Mouse (Mus musculus) cerebellum, adult 9-10 months (tissue): ENCODE data around the gene B3galnt1.

Source experiments
- DNase-seq: peaks from one replicate; pipeline ENCODE4 v3.0.0; 2022

B3galnt1 gene

DNA sequence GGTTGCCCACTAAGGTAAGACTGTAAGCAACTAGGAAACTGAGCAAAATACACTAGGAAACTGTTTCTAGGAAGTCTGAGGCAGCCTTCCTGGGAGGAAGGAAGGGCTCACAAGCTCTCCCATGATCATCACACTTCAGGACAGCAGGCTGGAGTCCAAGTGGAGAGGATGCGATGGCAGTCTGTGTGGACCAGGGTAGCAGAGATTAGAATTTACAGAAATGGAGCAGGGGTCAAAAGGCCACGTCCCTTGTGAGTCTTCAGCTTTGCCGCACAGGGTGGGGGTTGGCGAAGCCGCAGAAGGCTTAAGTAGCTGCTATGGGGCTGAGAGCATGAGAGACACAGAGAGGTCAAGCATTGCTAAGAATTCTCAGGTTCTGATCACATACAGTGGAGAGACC, 37.1 kb downstream of the B3galnt1 start:
- DNase-seq = no peak

DNA sequence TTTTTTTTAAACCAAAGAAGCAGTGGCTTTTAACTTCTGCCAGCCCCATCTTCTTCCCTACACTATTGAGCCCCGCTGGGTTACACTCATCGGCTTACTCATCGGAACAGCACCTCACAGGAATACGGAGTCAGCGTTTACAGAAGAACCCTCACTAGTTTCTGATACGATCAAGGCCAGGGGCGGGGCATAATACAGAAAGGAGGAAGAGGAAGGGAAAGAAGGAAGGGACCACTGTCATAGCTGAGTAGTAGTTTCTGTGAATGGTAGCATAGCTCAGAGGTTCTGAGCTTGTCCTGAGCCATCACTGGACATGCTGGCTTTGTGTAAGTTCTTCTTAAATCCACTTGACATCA, 38.8 kb downstream of the B3galnt1 start:
- no peak for DNase-seq

DNA sequence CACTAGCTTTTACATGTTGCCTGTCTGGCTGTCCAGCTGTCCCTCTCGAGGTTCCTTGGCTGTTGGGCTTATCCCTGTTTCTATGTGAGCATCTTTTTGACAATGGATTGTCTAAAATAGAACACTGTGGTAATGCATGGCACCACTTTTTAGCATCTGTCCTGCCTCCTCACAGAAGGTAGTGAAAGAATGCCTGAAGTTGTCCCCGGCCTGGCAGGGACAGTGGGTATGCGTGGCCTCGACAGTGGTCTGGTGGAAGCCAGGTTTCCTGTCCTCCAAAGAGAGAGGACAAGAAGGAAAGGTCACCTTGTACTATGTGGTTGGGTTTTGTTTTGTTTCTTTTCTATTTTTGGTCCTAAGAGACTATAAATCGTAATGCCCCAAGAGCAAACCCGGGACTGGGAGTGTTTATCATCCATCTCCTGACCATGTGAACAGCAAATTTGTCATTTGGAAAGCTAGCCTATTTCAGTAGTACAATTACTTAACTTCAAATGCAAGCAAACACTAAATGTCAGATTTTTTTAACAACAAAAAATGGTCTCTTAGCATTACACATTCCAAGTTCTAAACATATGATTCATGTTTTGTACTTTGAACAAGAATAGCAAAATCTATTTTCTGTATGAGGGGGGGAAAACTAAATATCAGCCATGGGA, 39.3 kb downstream of the B3galnt1 start:
- no peak for DNase-seq

DNA sequence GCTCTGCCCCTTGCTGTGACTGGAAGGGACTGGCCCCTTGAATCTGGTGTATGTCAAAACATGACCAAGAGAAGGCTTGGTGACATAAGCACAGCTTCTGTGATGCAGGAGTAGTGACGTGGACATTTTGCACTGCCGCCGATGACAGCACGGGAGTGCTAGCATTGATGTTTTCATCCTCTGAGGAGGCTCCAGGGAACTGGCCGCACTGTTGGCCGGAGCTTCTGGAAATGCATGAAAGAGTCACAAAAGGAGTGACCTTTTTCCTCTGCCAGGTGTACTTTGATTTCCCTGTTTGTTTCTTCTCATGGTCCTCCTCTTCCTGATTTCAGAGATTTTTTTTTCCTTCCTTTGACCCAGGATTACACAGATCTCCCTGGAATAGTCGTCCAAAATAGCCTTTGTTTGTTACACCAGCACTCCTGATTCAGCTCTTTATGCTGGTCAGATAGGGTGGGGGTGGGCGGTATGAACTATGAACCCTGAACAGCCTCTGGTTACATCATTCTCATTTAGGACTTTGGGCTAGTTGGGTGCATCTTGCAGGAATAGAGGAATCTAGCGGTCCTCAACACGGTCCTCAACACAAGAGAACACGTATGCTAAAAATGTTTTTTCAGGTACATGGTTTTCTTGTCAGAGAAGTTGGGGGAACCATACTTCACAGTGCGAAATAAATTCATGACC, 42.5 kb downstream of the B3galnt1 start:
- no peak for DNase-seq

DNA sequence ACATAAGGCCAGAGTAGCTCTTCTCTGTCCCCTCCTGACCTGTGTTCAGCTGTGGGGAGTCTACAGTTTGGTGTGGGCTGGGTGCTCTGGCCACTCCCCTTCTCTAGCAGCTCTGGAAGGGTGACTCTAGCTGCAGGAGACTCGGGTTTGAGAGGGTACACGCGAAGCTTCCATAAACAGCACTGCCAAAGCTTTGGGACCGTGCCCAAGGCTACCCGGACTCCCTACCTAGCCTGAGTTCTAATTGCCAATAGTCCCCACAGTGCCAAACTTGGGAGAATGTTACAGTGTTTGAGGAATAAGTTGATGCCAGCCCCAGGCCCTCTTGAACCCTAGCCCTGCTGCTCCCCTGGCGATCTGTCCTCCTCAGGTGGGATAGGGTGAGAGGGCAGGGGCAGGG, 43.2 kb downstream of the B3galnt1 start:
- peak; percentile 48 for DNase-seq

DNA sequence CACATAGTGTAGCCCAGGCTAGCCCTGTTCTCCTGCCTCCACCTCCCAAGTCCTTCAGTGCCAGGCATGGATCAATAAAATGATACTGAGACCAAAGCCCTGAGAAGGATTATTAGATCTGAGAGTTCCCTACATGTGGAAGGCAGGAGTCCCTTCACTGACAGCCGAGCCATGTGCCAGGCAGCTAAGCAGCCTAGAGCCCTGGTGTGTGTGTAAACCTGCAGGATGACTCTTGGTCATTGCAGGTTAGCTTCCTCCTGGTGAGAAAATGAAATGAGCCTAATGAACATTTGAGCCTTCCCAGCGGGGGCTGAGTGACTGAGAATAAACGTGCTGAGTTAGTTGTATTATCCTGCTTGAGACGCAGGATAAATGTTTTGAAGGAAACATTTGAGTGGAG, 49.2 kb downstream of the B3galnt1 start:
- DNase-seq = peak; percentile 48

DNA sequence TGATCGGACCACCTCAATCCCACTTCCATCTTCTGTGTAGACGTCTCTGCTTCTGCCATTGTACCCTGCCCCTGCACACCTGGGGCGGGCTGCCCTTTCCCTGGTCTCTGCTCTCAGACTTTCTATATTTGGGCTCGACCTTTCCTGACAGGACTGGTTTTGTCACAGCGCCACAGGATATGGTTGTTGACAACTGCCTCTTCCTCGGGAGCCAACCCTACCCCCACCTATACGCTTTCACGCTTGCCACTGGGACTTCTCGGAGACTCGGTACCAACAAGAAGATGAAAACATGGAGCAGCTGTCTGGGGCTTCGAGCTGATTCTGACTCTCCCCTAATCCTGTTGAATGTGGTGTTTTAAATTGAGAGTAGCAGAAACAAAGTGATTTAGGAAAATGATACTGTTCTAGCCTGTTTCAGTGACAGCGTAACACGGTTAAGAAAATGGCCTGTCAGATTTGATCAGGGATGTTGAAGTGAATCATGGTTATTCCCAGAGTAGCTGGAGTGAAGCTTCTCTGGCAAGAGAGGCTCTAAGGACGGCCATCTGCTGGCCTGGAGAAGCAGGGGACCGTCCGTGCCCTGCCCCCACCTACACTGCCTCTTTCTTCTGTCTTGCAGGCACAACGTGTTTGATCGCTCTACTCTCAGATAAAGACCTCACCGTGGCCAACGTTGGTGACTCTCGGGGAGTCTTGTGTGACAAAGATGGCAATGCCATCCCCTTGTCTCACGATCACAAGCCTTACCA, 49.9 kb downstream of the B3galnt1 start:
- DNase-seq = peak; percentile 55

DNA sequence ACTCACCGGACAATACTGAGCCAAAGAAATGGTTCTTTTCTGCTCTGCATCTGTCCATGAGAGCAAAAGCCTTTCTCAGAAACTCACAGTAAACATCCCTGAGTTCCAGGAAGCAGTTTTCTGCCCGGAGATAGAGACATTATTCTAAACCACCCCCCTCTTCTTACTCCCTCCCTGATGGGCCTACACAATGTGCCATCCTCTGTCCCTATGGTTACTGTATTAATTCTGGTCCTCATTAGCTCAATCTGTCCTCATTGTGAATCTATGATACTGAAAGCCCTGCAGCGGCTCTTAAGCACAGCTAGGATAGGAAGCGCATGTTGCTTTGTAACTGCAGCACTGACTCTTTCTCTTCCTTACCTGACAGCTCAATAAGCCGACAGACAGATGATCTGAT, 53.7 kb downstream of the B3galnt1 start:
- no peak for DNase-seq

DNA sequence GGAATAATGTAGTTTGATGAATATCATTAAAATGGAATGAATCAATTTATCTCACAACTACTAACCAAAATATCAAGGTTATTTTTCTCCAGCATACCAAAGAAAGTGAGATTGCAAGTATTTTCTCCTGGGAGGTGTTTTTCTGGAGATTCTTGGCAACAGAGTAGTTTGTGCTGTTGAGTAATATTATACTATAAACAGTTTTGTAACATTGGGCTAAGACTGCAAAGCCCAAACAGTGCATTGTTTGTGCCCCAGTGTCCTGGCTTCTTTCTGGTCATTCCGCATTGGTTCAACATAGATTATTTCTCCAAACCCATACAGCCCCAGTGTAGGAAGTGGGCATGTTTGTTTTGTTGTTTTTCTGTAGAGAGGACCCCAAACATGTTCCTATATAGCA, 55.0 kb downstream of the B3galnt1 start:
- DNase-seq = no peak

DNA sequence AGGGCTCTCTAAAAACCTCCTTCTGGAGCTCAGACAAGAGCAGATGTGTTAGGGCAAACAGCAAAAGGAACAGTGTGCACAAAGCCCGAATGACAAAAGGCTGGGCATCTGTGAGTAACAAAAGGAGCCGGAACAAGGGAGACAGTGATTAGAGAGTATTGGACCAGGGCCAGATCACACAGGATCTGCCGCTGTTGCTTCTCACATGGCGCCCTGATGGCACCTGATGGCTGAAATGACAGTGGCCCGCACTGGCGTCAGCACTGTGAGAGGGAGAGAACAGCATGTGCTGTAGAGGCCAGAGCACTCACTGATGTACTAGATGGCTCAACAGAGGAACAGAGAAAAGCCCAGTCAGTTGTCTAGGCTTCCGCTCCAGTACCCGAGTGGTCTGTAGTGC, 55.8 kb downstream of the B3galnt1 start:
- DNase-seq = peak; percentile 80

DNA sequence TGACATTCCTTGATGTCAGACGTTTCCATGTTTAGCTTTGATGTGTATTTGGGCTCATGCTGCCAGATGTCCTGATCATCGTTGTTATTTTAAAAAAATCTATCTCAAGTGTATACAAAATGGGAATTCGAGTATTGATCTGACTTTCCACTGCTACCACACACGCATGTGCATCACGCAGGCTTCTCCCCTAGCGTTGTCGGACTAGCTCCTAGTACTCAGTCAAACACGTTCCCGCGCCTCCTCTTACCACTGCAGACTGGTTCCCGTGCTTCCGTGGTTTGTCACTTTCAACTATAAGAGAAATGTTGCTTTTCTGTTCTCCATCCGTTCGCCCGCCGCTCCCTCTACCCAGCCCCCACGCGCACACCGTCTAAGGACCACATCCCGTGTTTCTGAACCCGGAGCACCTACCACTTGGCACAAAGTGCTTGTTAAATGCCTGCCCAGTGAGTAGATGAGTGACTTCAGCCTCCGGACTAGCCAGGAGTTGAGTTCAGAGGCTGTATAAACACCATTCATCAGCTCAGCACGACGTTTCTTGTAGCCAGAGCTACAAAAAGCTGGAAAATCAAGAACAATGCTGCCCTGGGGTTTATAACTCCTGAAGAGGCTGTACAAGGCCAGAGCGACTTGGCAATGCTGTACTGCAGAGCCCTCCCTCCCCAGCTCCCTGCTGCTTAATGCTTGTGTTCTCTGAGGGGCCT, 62.7 kb downstream of the B3galnt1 start:
- no peak for DNase-seq

DNA sequence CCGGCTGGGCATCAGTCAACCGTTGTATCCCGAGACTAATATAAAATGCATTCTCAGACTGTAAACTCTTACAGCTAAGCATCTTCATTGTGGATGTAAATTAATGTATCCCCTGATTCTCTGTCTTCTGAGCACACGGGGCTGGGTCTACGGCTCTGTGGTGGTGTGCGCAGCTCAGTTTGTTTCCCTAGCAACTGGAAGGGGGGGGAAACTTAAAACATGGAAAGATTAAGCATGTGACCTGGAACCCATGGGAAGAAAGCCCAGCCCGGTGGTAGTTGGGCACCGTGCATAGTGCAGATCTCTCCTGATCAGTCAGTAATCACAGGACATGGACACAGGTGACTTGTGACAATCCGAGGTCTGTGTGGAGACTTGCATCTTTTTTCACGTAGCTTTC, 63.3 kb downstream of the B3galnt1 start:
- no peak for DNase-seq

DNA sequence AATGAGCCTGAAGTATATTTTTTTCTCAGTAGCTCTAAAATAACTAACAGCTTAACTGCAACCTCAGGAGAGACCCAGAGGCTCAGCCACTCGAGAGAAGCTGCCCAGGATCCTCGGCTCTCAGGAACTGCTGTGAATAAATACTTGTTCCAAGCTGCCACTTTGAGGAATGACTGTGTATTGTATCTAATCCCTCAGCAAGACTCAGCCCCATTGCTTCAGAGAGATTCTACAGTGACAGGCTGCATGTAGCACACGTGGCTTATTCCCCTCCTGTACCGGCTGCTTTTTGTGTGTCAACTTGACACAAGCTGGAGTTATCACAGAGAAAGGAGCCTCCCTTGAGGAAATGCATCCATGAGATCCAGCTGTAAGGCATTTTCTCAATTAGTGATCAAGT, 66.1 kb downstream of the B3galnt1 start:
- DNase-seq = no peak

DNA sequence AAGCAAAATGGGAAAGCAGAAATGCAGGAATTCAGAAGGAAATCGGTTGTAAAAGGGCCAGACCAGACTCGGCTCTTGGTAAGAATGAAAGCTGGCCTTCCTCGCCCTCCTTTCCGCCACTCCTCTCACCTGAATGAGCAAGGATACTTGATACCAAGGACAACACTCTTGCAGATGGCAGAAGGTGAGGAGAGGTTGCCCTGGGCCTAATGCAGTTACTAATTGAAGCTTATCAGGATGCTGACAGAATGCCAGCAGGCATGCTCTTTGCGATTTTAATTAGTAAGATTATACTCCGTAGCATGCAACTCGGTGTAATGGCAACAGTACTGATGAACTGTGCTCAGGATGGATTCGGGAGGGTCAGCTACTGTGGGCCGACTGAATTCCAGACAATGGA, 67.2 kb downstream of the B3galnt1 start:
- DNase-seq = no peak

DNA sequence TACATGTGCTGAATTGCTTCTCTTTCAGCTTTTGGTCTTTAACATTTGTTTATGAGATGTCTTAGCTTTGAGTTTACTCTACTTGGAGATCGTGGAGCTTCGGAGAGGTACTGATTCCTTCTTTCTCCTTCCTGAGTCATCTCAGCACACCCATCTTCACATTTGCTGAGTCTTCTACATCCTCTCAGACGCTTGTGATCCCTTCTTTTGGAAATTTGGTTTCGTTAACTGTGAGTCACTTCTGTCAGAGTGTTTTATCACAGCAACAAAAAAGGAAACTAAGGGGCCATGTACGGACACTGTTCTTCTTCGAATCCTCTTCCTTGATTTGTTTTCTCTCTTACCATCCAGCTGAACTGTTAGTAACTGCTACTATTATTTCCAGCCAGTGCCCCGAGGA, 69.2 kb downstream of the B3galnt1 start:
- no peak for DNase-seq

DNA sequence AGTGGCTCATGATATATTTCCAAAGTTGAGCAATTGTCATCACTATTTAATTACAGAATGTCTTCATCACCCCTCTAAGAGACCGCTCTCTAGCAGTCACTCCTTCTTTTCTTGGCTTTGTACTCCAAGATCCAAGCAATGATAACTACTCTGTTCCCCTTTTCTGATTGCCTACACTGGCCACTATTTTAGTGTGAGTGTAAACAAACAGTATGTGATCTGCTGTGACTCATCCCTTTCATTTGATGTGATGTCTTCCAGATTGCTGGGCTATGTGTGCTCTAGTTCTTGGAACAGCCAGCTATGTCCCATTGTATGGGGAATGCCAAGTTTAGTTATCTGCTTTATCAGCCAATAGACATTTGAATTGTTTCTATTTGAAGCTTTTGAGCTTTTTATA, 71.4 kb downstream of the B3galnt1 start:
- no peak for DNase-seq

DNA sequence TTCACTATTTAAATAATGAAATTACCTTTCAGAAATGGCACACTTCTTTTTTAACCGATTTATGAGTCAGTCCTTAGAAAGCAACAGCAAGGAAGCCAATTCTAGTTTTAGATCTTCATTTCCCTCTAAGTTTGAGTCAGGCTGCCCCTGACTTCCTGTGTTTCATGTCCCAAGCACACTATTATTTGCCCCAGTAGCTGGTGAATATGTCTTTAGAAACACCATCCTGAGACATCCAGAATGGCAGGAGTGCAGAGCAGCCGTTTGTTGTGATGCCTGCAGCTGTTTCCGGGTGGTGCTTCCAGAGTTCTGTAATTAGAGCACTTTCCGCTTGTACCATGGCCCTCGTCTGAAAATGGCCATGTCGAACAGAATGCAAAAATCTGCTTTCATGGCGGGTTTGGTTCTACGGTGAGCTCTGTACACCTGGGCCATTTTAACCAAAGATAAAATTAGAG, 73.7 kb downstream of the B3galnt1 start:
- no peak for DNase-seq

DNA sequence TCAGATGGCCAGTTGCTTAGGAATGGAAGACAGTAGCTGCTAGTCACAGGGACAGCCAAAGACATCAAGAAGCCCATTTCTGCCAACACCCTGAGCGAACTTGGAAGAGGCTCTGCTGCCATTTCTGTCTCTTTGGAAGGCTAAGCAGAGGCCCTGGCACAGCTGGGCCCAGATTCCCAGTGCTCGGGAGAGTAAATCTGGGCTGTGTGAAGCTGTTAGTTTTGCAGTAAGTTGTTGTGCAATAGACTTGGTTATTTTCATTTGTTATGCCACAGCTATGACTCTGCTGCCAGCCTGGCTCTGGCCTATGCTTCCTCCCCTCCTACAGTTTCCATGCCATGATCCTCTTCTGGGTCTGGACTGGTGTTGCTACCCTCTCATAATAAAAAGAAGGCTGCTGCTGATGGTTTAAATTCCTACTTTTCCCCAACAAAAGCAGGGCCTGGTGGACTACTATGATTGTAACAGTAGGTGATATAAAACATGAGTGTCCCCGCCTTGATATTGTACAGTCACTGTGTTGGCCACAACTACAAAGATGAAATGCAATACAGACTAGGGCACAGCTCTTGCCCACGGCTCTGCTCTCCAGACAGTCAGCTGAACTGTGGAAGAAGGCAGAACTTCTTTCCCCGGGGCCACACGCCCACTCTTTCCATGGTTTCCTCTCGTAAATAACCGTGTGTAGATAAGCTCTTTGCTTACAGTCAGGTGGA, 74.2 kb downstream of the B3galnt1 start:
- DNase-seq = no peak
